Mouse (Mus musculus) lung, postnatal 0 days (tissue): ENCODE data around the gene Fam168a. TPM values are rescaled to one million over a fixed set of nuclear protein-coding genes. Genes with fewer than 3 reads are reported as not detected.

Experiments used
- ATAC-seq: fragments of 200-750 bp; cut with Nextera tagmentation; 2 replicates; pipeline ENCODE4 v1.8.0; 2017; ENCODE audit warnings: moderate library complexity
- DNase-seq: peaks from one replicate; pipeline ENCODE4 v3.0.0-alpha.2; 2016; ENCODE audit warnings: low spot score
- H3K27ac ChIP-seq: fragments of 300-500 bp; sonication (generic); 2 replicates; pipeline ENCODE4 v1.5.1; 2014; ENCODE audit warnings: antibody characterized with exemption, mild to moderate bottlenecking, low read length, mixed read lengths
- H3K27me3 ChIP-seq: fragments of 300-500 bp; sonication (generic); replicated peaks from 2 replicates; pipeline ENCODE4 v1.6.1; 2014; ENCODE audit warnings: low read length, mixed read lengths; ENCODE audit not compliant: insufficient read depth
- H3K36me3 ChIP-seq: fragments of 300-500 bp; sonication (generic); 2 replicates; pipeline ENCODE4 v1.6.1; 2014; ENCODE audit warnings: low read length, mixed read lengths; ENCODE audit not compliant: insufficient read depth
- H3K4me1 ChIP-seq: fragments of 300-500 bp; sonication (generic); 2 replicates; pipeline ENCODE4 v1.6.1; 2014; ENCODE audit warnings: antibody characterized with exemption, low read depth, low read length, mixed read lengths; ENCODE audit not compliant: insufficient read depth
- H3K4me2 ChIP-seq: fragments of 300-500 bp; sonication (generic); replicated peaks from 2 replicates; pipeline ENCODE4 v1.6.1; 2014; ENCODE audit warnings: low read depth, mild to moderate bottlenecking, low read length, moderate library complexity, mixed read lengths
- H3K4me3 ChIP-seq: fragments of 300-500 bp; sonication (generic); 2 replicates; pipeline ENCODE4 v1.5.1; 2014; ENCODE audit warnings: low read depth, low read length
- H3K9ac ChIP-seq: fragments of 300-500 bp; sonication (generic); replicated peaks from 2 replicates; pipeline ENCODE4 v1.6.1; 2014; ENCODE audit warnings: low read depth, mild to moderate bottlenecking
- H3K9me3 ChIP-seq: fragments of 300-500 bp; sonication (generic); 2 replicates; pipeline ENCODE4 v1.6.1; 2016; ENCODE audit warnings: low read length, mixed read lengths
- CTCF ChIP-seq: IDR thresholded peaks from 2 replicates; pipeline ENCODE4 v1.5.1; 2016; ENCODE audit warnings: antibody characterized with exemption, mild to moderate bottlenecking
- EP300 ChIP-seq: IDR thresholded peaks from 2 replicates; pipeline ENCODE4 v1.6.1; 2016; ENCODE audit warnings: antibody characterized with exemption, mild to moderate bottlenecking, control low read depth
- WGBS: fragments of 180-500 bp; shearing (Covaris S2); extraction: QIAGEN DNeasy Blood & Tissue Kit; methylation state at CpG from one replicate; pipeline ENCODE4 v1.1.7; 2014; 5-methylcytosine and 5-hydroxymethylcytosine counted together
- polyA plus RNA-seq: library from polyadenylated mRNA; unstranded; fragments of >200 nt; fragmentation: Nextera tagmentation; extraction: Ambion mirVana; gene quantifications from 2 replicates; pipeline ENCODE4 v1.2.1, GENCODE M21; 2015

Gene Fam168a
- polyA plus RNA-seq, 1 experiment from 2014 or later = 28.2 TPM

GRCm38 (mm10) chr7:100693199-100693598 lies 13.2 kb upstream of the Fam168a start:
- WGBS = 75% methylated on average over 8 of the region's 8 CpGs
- Histone ChIP-seq H3K4me1 (no peaks in the 10 kb centered on the region), H3K27me3 (no peaks in the 10 kb centered on the region), H3K9ac (no peak overlapping the region), H3K36me3 (no peaks in the 10 kb centered on the region), H3K27ac (no peak overlapping the region), H3K4me2 (no peak overlapping the region), H3K9me3 (no peaks in the 10 kb centered on the region), H3K4me3 (no peak overlapping the region)
- DNase-seq (no peak), ATAC-seq (no peak)
- TF ChIP-seq CTCF (no peak), EP300 (no peak)

DNA sequence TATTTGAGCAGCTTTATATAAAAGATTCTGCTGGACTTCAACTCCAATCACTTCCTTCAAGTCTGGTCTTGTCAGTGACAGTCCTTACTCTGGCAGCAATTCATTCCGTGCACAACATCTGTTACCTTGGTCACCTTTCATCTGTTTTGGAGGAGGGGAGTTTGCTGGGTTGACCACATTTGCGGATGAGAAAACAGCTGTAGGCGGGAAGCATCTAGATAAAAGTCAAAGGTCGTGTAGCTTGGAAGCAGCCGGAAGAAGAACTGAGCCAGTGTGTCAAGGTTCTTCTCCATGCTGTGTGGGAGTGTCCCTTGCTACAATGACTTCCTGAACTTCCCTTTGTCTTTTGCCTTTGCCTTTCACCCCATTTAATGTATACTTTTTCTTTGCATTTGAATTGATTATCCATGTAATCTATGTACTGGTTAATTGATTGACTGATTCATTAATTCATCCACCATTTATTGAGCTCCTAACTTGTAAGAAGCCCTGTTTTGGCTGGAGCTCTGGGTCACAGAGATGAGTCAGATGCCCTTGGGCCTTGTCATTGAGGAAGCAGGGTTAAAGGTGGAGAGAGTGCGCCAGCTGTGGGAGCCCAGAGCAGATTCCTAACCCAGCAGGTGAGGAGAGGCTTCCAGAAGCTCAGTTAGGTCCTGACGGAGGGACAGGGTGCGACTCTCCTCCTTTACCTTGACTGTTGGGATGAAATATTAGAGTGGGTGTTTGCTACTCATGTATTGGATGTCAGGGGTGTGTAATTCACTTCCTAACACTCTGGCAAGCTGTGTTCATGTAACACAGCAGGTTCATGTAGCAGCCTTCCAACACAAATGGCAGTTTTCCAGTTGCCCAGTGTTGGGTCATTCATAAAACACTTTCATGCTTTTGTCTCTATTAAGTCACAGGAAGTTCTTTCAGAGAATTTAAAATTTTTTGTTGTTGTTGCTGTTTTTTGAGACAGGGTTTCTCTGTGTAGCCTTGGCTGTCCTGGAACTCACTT lies 6.4 kb upstream of the Fam168a start:
- H3K4me2 ChIP-seq = no peak overlapping the region
- H3K4me1 ChIP-seq = no peaks in the 10 kb centered on the region
- no peak overlapping the region for H3K9ac ChIP-seq
- 52% methylated on average over 8 of the region's 8 CpGs for WGBS
- no peak for TF ChIP-seq CTCF
- TF ChIP-seq EP300 = no peak
- ATAC-seq = no peak
- no peaks in the 10 kb centered on the region for H3K36me3 ChIP-seq
- H3K9me3 ChIP-seq = no peaks in the 10 kb centered on the region
- DNase-seq = no peak
- no peaks in the 10 kb centered on the region for H3K27me3 ChIP-seq
- H3K4me3 ChIP-seq = no peak overlapping the region
- H3K27ac ChIP-seq = no peak overlapping the region

DNA sequence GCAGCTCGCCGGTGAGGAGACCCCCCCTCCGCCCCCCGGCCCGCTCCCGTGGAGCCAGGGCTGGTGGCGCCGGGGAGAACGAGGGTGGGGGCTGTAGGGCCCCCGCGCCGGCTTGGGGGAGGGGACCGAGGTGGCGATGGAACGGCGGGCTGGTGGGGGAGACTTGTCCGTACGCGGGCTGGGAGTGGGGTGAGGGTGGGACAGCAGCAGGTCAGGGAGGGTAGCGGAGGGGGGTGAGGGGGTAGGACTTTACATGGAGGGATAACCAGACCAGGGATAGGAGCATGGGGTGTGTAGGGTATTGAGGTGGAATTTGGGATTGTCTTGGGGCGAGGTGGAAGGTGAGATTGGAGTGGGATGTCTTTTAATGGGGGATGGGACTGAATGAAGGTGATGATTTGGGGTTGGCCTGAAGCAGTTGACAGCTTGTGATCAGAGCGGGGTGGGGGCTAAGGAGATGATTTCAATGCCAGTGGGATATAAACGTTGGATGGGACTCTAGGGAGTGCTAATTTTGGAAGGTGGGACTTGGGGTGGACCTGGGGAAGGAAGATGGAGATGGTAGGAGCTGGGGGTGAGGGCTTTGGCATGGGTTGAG lies 547 bp downstream of the Fam168a start:
- Histone ChIP-seq H3K36me3 (no peaks in the 10 kb centered on the region), H3K9me3 (no peaks in the 10 kb centered on the region), H3K27me3 (no peaks in the 10 kb centered on the region), H3K4me2 (peak overlapping the region; percentile 76), H3K27ac (peak overlapping the region; percentile 89), H3K9ac (peak overlapping the region; percentile 85), H3K4me3 (peak overlapping the region; percentile 94), H3K4me1 (peaks cover 14% of the 10 kb centered on the region; the same call in 1 of the 2 replicates)
- ATAC-seq (peak; percentile 7; the same call in 1 of the 2 replicates), DNase-seq (peak; percentile 43)
- 1% methylated on average over 18 of the region's 23 CpGs for WGBS
- TF ChIP-seq EP300 (no peak), CTCF (no peak)

DNA sequence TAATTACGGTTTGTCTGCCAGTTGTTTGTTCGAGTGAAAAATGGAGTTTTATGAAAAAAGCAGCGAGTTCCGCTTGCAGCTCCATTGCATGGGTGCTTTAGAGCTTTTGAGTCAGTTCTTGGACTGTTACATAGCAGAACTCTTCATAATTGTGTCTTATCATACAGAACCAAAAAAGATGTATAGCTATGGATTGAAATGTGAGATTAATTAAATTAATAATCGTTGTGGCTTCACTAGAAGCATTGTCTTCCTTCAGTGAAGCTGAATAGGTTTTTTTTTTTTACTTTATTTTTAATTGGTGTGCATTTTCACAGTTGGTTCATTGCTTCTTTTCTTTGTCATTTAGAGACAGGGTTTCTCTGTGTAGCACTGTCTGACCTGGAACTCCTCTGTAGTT lies 12.3 kb downstream of the Fam168a start:
- H3K4me1 ChIP-seq = no peaks in the 10 kb centered on the region
- DNase-seq = no peak
- H3K4me2 ChIP-seq = no peak overlapping the region
- no peak for ATAC-seq
- 90% methylated on average over 5 of the region's 5 CpGs for WGBS
- no peaks in the 10 kb centered on the region for H3K36me3 ChIP-seq
- H3K27me3 ChIP-seq = no peaks in the 10 kb centered on the region
- H3K4me3 ChIP-seq = no peak overlapping the region
- no peak overlapping the region for H3K9ac ChIP-seq
- H3K9me3 ChIP-seq = no peaks in the 10 kb centered on the region
- no peak for TF ChIP-seq CTCF
- TF ChIP-seq EP300 = no peak
- H3K27ac ChIP-seq = no peak overlapping the region

DNA sequence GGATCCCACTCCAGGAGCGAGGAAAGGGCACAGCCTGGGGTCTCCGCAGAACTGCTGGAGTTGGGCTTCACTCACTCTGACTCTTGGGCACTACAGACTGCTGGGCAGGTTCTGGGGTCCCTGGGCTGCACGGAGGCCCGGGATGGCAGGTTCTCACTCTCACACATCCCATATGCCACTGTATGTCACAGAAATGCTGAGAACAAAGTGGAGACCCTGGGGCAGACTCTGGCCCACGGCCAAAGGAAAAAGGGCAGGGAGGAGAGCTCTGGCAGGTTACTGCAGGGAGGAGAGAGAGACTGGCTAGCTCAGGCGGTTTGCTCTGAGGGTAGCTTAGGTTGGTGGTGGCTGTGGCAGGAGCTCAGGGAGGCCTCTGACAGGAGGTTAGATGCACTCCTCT lies 15.8 kb downstream of the Fam168a start:
- 68% methylated on average over 6 of the region's 6 CpGs for WGBS
- Histone ChIP-seq H3K9me3 (no peaks in the 10 kb centered on the region), H3K27ac (no peak overlapping the region), H3K4me3 (no peak overlapping the region), H3K36me3 (no peaks in the 10 kb centered on the region), H3K9ac (no peak overlapping the region), H3K4me2 (no peak overlapping the region), H3K4me1 (no peaks in the 10 kb centered on the region), H3K27me3 (no peaks in the 10 kb centered on the region)
- no peak for ATAC-seq
- TF ChIP-seq CTCF (no peak), EP300 (no peak)
- no peak for DNase-seq

DNA sequence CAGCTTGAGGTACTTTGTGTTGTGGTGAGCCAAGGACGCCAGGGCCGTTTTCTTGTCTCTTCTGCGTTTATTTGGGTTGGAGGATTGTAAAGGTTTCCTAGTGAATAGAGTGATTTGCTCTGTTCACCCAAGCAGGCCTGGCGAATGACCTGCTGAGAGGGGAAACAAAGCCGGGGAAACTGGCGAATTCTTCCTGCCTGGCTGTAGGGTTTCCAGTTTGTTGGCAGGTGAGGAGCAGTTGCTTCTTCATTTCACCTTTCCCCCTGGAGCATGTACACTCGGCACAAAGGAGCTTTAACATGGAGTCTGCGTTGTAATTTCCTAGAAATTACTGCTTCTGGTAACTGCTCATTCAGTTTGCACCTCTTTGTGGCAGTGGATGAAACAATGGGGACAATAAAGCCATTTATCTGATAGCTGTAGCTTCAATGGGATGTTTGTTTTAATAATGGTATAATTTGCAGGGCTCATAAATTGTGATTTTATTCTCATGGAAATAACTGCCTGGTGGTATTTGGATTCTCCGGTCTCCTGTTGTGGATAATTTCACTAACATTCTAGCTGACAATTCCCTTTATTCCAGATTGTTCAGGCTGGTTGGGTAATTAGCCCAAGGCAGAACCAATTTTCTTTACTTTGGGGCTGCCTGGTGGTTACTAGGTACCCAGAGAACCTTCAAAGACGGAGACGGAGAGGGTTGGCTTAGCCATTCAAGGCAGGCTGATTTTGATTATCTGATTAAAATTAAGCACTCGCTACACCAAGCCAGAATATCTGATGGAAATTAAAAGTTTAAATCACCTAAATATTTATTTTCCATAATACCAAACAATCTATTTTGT lies 17.2 kb downstream of the Fam168a start:
- no peak overlapping the region for H3K4me2 ChIP-seq
- no peak overlapping the region for H3K27ac ChIP-seq
- 69% methylated on average over 12 of the region's 12 CpGs for WGBS
- no peak overlapping the region for H3K4me3 ChIP-seq
- H3K9me3 ChIP-seq = no peaks in the 10 kb centered on the region
- H3K9ac ChIP-seq = no peak overlapping the region
- ATAC-seq = no peak
- H3K4me1 ChIP-seq = no peaks in the 10 kb centered on the region
- TF ChIP-seq EP300 (no peak), CTCF (no peak)
- no peaks in the 10 kb centered on the region for H3K27me3 ChIP-seq
- no peaks in the 10 kb centered on the region for H3K36me3 ChIP-seq
- DNase-seq = no peak
